Mouse (Mus musculus) urinary bladder, postnatal 0 days (tissue): ENCODE measurements around the gene Dlx3. TPM values are rescaled to one million over a fixed set of nuclear protein-coding genes. Genes with fewer than 3 reads are reported as not detected.

Experiments used
- polyA plus RNA-seq: library from polyadenylated mRNA; unstranded; fragments of >200 nt; fragmentation: Nextera tagmentation; extraction: Ambion mirVana; gene quantifications from 2 replicates; pipeline ENCODE4 v1.2.1, GENCODE M21; 2015

Gene Dlx3
- polyA plus RNA-seq: 0.30 and 0.34 TPM in 2 replicates

DNA sequence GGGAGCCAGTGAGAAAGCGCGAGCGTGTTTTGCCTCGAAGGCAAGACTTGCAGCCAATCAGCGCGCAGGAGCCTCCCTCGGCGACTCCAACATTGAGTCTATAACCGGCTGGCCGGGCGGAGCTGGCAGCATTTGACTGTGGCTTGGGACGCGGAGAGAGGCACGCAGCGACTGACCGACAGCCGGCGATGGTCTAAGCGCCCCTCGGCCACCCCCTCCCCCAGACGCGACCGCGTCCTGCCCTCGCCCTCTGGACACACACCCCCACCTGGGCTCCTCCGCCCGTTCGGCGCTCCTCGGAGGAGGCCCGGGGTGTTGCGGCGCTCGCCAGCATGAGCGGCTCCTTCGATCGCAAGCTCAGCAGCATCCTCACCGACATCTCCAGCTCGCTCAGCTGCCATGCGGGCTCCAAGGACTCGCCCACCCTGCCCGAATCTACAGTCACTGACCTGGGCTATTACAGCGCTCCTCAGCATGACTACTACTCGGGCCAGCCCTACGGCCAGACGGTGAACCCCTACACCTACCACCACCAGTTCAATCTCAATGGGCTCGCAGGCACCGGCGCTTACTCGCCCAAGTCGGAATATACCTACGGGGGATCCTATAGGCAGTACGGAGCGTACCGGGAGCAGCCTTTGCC is at the start of gene Dlx3:
TSS of gene Dlx3 (plus strand) at position 130 of the 643 bp plus-strand sequence.

DNA sequence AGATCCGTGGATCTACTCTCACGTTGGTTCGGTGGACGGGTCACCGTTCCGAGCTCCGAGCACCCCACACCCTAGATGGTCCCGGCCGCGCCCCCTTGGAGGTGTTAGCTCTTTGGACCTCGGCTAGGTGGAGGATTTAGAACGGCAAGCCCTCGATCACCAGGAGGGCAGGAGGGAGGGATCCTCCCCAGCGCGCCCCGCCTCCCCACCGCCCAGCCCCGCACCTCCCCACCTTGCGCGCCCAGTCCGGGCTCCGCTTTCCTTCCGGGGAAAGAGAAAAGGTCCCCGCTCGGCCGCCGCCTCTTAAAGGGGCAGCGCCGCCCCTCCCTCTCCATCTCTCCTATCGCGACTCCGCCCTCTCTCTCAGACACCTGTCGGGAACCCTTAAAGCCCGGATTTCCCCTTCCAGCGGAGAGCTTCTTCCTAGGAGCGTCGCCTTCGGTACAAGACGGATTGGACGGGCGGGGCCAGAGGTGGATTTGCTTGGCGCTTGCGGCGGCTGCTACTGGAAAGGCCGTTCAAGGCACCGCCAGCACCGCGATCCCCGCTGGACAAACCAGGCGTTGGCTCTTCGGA is 43.3 kb upstream of the Dlx3 start, which contains the start of gene Itga3:
TSS of gene Itga3 (minus strand) at position 266 of the 576 bp plus-strand sequence.

DNA sequence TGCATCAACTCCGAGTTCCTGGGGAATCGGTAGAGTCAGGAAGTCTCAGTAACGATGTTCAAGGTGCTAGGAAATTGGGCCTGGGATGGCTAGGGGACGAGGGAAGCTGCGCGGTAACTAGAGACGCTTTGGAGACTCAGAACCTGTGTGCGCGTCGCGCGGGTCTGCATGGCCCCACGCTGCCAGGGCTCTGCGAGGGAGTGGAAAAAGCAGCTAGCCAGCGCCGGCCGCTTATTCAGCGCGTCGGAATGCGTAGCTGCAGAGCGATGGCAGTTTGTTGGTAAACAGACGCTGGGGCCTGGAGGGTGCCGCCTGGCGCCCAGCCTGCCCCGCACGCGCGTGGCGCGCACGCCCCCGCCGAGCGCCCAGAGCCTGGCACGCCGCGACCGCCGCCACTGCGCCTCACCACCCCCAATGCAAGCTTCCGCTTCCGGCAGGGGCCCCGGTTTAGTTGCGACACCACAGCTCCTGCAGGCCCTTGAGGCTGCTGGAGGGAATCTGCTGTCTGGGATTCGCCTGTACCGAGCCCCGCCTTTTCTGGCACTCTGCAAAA is 26.0 kb downstream of the Dlx3 start, which contains the start of gene Dlx4:
TSS of gene Dlx4 (minus strand) at position 413 of the 553 bp plus-strand sequence.

Other genes with a start within 250 kb of the Dlx3 start
- 2,994 and 3,648 TPM in 2 replicates for gene Col1a1, start 183.9 kb upstream of the Dlx3 start, polyA plus RNA-seq
- gene Hils1, start 152.5 kb upstream of the Dlx3 start, polyA plus RNA-seq: not detected in 2 replicates
- 10.9 and 13.0 TPM in 2 replicates for gene Sgca, start 143.8 kb upstream of the Dlx3 start, polyA plus RNA-seq
- gene Ppp1r9b, start 129.1 kb upstream of the Dlx3 start, polyA plus RNA-seq: 5.6 TPM in 2 replicates
- 7.9 and 8.4 TPM in 2 replicates for gene Samd14, start 110.2 kb upstream of the Dlx3 start, polyA plus RNA-seq
- gene Pdk2, start 78.8 kb upstream of the Dlx3 start, polyA plus RNA-seq: 29.9 and 31.1 TPM in 2 replicates
- 36.0 and 41.2 TPM in 2 replicates for gene Itga3, start 43.3 kb upstream of the Dlx3 start, polyA plus RNA-seq
- 0.11 and 0.16 TPM in 2 replicates for gene Dlx4, start 26.1 kb downstream of the Dlx3 start, polyA plus RNA-seq
- not detected in 2 replicates for gene Tac4, start 141.4 kb downstream of the Dlx3 start, polyA plus RNA-seq
- gene Kat7, start 190.1 kb downstream of the Dlx3 start, polyA plus RNA-seq: 26.7 and 29.7 TPM in 2 replicates
- gene Fam117a, start 216.9 kb downstream of the Dlx3 start, polyA plus RNA-seq: 4.7 TPM in 2 replicates